Mouse (Mus musculus): ENCODE results near the gene Eddm3b. TPM values are rescaled to one million over a fixed set of nuclear protein-coding genes. Genes with fewer than 3 reads are reported as not detected.

Eddm3b gene
- total and polyA plus RNA-seq, 3 experiments: not detected

GRCm38 (mm10) chr14:51143287-51143686 is 29.1 kb downstream of the Eddm3b start:
- H3K4me1 ChIP-seq (ENCODE audit: control insufficient read depth in 1 of 2, insufficient read depth in 2 of 2): peaks cover 2 to 11% of the 10 kb centered on the region in 2 experiments; a peak in 3 of 4 replicates
- in situ Hi-C loops (cut with MboI; ENCODE audit: low pct_ligation_motif_present, low pct_unique_long_range_greater_than_20kb, low sequenced_read_pairs) (no loop called here), dilution Hi-C loops (cut with MboI; ENCODE audit: extremely low pct_ligation_motif_present, extremely low pct_unique_long_range_greater_than_20kb, low sequenced_read_pairs) (no loop called here)
- no peak overlapping the region for H3K4me3 ChIP-seq (replicated peaks in 1 of 3; ENCODE audit: low read depth in 2 of 3, low read length in 2 of 3, poor library complexity in 1 of 3)
- H3K79me2 ChIP-seq (replicated peaks; ENCODE audit: control insufficient read depth, extremely low read depth, insufficient read depth, poor library complexity, severe bottlenecking): no peaks in the 10 kb centered on the region
- TF ChIP-seq ZMIZ1 (IDR thresholded peaks at IDR 0.05; ENCODE audit: low read depth, low read length): no peak
- TF ChIP-seq NRF1 (IDR thresholded peaks at IDR 0.05; ENCODE audit: low read depth, low read length): no peak
- TF ChIP-seq HCFC1 (IDR thresholded peaks at IDR 0.05; ENCODE audit: low read depth, low read length): no peak
- no peak for TF ChIP-seq PAX5 (IDR thresholded peaks at IDR 0.05; ENCODE audit: low read length)
- no peak for TF ChIP-seq ZKSCAN1 (IDR thresholded peaks at IDR 0.05; ENCODE audit: borderline replicate concordance, low read depth, low read length)
- no peak for TF ChIP-seq NELFE (IDR thresholded peaks at IDR 0.05; ENCODE audit: low read depth, low read length)
- no peak for TF ChIP-seq MEF2A (IDR thresholded peaks at IDR 0.05; ENCODE audit: borderline replicate concordance, low read depth, low read length)
- TF ChIP-seq KAT2A (IDR thresholded peaks at IDR 0.05; ENCODE audit: insufficient replicate concordance, low read length): no peak
- no peak for TF ChIP-seq EP300 (IDR thresholded peaks at IDR 0.05; ENCODE audit: low read length)
- no peak for TF ChIP-seq POLR2AphosphoS2 (IDR thresholded peaks at IDR 0.05; ENCODE audit: low read depth, low read length)
- no peak for TF ChIP-seq CTCF (conservative IDR thresholded peaks at IDR 0.05 in 1 of 2, IDR thresholded peaks at IDR 0.05 in 1 of 2; ENCODE audit: low read depth in 2 of 2, low read length in 2 of 2)
- no peak for TF ChIP-seq MAFK (IDR thresholded peaks at IDR 0.05; ENCODE audit: insufficient replicate concordance, low read length)
- TF ChIP-seq GABPA (IDR thresholded peaks at IDR 0.05; ENCODE audit: insufficient replicate concordance, low read depth, low read length): no peak
- no peak for TF ChIP-seq JUN (IDR thresholded peaks at IDR 0.05; ENCODE audit: insufficient read depth, low read depth, low read length)
- TF ChIP-seq SMC3 (IDR thresholded peaks at IDR 0.05; ENCODE audit: low read depth, low read length): no peak
- no peak for TF ChIP-seq MYC (IDR thresholded peaks at IDR 0.05; ENCODE audit: low read depth, low read length)
- no peak for TF ChIP-seq RCOR1 (conservative IDR thresholded peaks at IDR 0.05; ENCODE audit: low read depth, low read length)
- TF ChIP-seq USF2 (conservative IDR thresholded peaks at IDR 0.05; ENCODE audit: low read depth, low read length): no peak
- no peak for TF ChIP-seq BHLHE40 (IDR thresholded peaks at IDR 0.05; ENCODE audit: low read depth, low read length)
- H3K9me3 ChIP-seq (replicated peaks; ENCODE audit: low read length): no peaks in the 10 kb centered on the region
- H3K27ac ChIP-seq (ENCODE audit: insufficient read depth, low read depth): no peak overlapping the region
- DNase-seq (ENCODE audit: extremely low read depth): no peak
- H3K27me3 ChIP-seq (replicated peaks): no peaks in the 10 kb centered on the region
- no peak overlapping the region for H3K4me2 ChIP-seq (ENCODE audit: insufficient read depth, low read depth, poor library complexity, severe bottlenecking)
- no peak overlapping the region for H3K9ac ChIP-seq (ENCODE audit: insufficient read depth, low read depth)
- no peaks in the 10 kb centered on the region for H3K36me3 ChIP-seq (replicated peaks in 1 of 2; ENCODE audit: control insufficient read depth in 1 of 2, insufficient read depth in 1 of 2, low read length in 1 of 2)

GRCm38 (mm10) chr14:51143937-51144336 is 29.7 kb downstream of the Eddm3b start:
- no peaks in the 10 kb centered on the region for H3K27me3 ChIP-seq (replicated peaks)
- H3K9ac ChIP-seq (ENCODE audit: insufficient read depth, low read depth): no peak overlapping the region
- peaks cover 2 to 11% of the 10 kb centered on the region in 2 experiments; a peak in 3 of 4 replicates for H3K4me1 ChIP-seq (ENCODE audit: control insufficient read depth in 1 of 2, insufficient read depth in 2 of 2)
- no peak for TF ChIP-seq RCOR1 (conservative IDR thresholded peaks at IDR 0.05; ENCODE audit: low read depth, low read length)
- no peak for TF ChIP-seq HCFC1 (IDR thresholded peaks at IDR 0.05; ENCODE audit: low read depth, low read length)
- no peak for TF ChIP-seq GABPA (IDR thresholded peaks at IDR 0.05; ENCODE audit: insufficient replicate concordance, low read depth, low read length)
- TF ChIP-seq MAZ (IDR thresholded peaks at IDR 0.05; ENCODE audit: low read depth, low read length): no peak
- TF ChIP-seq UBTF (IDR thresholded peaks at IDR 0.05; ENCODE audit: low read depth, low read length): no peak
- TF ChIP-seq MYC (IDR thresholded peaks at IDR 0.05; ENCODE audit: low read depth, low read length): no peak
- TF ChIP-seq CTCF (conservative IDR thresholded peaks at IDR 0.05 in 1 of 2, IDR thresholded peaks at IDR 0.05 in 1 of 2; ENCODE audit: low read depth in 2 of 2, low read length in 2 of 2): no peak
- no peak for TF ChIP-seq TBP (conservative IDR thresholded peaks at IDR 0.05; ENCODE audit: low read depth, low read length)
- TF ChIP-seq ZC3H11A (IDR thresholded peaks at IDR 0.05; ENCODE audit: low read depth, low read length): no peak
- TF ChIP-seq ZMIZ1 (IDR thresholded peaks at IDR 0.05; ENCODE audit: low read depth, low read length): no peak
- no peak for TF ChIP-seq JUN (IDR thresholded peaks at IDR 0.05; ENCODE audit: insufficient read depth, low read depth, low read length)
- TF ChIP-seq MEF2A (IDR thresholded peaks at IDR 0.05; ENCODE audit: borderline replicate concordance, low read depth, low read length): no peak
- dilution Hi-C loops (cut with MboI; ENCODE audit: extremely low pct_ligation_motif_present, extremely low pct_unique_long_range_greater_than_20kb, low sequenced_read_pairs) (no loop called here), in situ Hi-C loops (cut with MboI; ENCODE audit: low pct_ligation_motif_present, low pct_unique_long_range_greater_than_20kb, low sequenced_read_pairs) (no loop called here)
- H3K4me2 ChIP-seq (ENCODE audit: insufficient read depth, low read depth, poor library complexity, severe bottlenecking): no peak overlapping the region
- H3K9me3 ChIP-seq (replicated peaks; ENCODE audit: low read length): no peaks in the 10 kb centered on the region
- DNase-seq (ENCODE audit: extremely low read depth): no peak
- H3K4me3 ChIP-seq (replicated peaks in 1 of 3; ENCODE audit: low read depth in 2 of 3, low read length in 2 of 3, poor library complexity in 1 of 3): no peak overlapping the region
- no peak overlapping the region for H3K27ac ChIP-seq (ENCODE audit: insufficient read depth, low read depth)
- no peaks in the 10 kb centered on the region for H3K36me3 ChIP-seq (replicated peaks in 1 of 2; ENCODE audit: control insufficient read depth in 1 of 2, insufficient read depth in 1 of 2, low read length in 1 of 2)
- H3K79me2 ChIP-seq (replicated peaks; ENCODE audit: control insufficient read depth, extremely low read depth, insufficient read depth, poor library complexity, severe bottlenecking): no peaks in the 10 kb centered on the region
